Mouse (Mus musculus): ENCODE data around the gene Cadm1.

Gene Cadm1

GRCm38 (mm10) chr9:47744916-47745315 is 214.9 kb downstream of the Cadm1 start:
- peak; percentile 14 to 26 for DNase-seq

GRCm38 (mm10) chr9:47745716-47746115 is 215.7 kb downstream of the Cadm1 start:
- DNase-seq = peak in 1 of 2 experiments; percentile 57

- no peak for DNase-seq
Measured at GRCm38 (mm10) chr9:47749160-47749559, 219.2 kb downstream of the Cadm1 start.

GRCm38 (mm10) chr9:47752516-47752915 is 222.5 kb downstream of the Cadm1 start:
- no peak for DNase-seq

GRCm38 (mm10) chr9:47753127-47753526 is 223.2 kb downstream of the Cadm1 start:
- no peak for DNase-seq

GRCm38 (mm10) chr9:47755119-47755518 is 225.1 kb downstream of the Cadm1 start:
- no peak for DNase-seq

GRCm38 (mm10) chr9:47757798-47758197 is 227.8 kb downstream of the Cadm1 start:
- DNase-seq = no peak

- DNase-seq = no peak
Measured at GRCm38 (mm10) chr9:47758320-47758719, 228.3 kb downstream of the Cadm1 start.

GRCm38 (mm10) chr9:47759807-47760206 is 229.8 kb downstream of the Cadm1 start:
- no peak for DNase-seq

- DNase-seq = no peak
Measured at GRCm38 (mm10) chr9:47761601-47762000, 231.6 kb downstream of the Cadm1 start.

GRCm38 (mm10) chr9:47762913-47763312 is 232.9 kb downstream of the Cadm1 start:
- no peak for DNase-seq

- DNase-seq = no peak
Measured at GRCm38 (mm10) chr9:47764920-47765319, 234.9 kb downstream of the Cadm1 start.

GRCm38 (mm10) chr9:47765323-47765722 is 235.3 kb downstream of the Cadm1 start:
- DNase-seq = no peak

GRCm38 (mm10) chr9:47766342-47766741 is 236.4 kb downstream of the Cadm1 start:
- no peak for DNase-seq

- no peak for DNase-seq
Measured at GRCm38 (mm10) chr9:47770836-47771235, 240.9 kb downstream of the Cadm1 start.

GRCm38 (mm10) chr9:47771953-47772352 is 242.0 kb downstream of the Cadm1 start:
- DNase-seq = no peak

GRCm38 (mm10) chr9:47772750-47773149 is 242.8 kb downstream of the Cadm1 start:
- DNase-seq = no peak

GRCm38 (mm10) chr9:47776941-47777919 is 247.3 kb downstream of the Cadm1 start:
- no peak for DNase-seq

- DNase-seq = no peak
Measured at GRCm38 (mm10) chr9:47778438-47778837, 248.5 kb downstream of the Cadm1 start.

GRCm38 (mm10) chr9:47779291-47779690 is 249.3 kb downstream of the Cadm1 start:
- no peak for DNase-seq

- DNase-seq = no peak
Measured at GRCm38 (mm10) chr9:47786642-47787041, 256.7 kb downstream of the Cadm1 start.

GRCm38 (mm10) chr9:47798478-47798877 is 268.5 kb downstream of the Cadm1 start:
- DNase-seq = no peak

GRCm38 (mm10) chr9:47801242-47801641 is 271.3 kb downstream of the Cadm1 start:
- no peak for DNase-seq

- DNase-seq = no peak
Measured at GRCm38 (mm10) chr9:47802527-47802926, 272.6 kb downstream of the Cadm1 start.

Measured in kidney, postnatal 36 days (tissue).